Mouse (Mus musculus) CH12.LX (cell line): ENCODE data around the gene Gm26992. TPM values are rescaled to one million over a fixed set of nuclear protein-coding genes. Genes with fewer than 3 reads are reported as not detected.

Experiments used
- DNase-seq: peaks from one replicate; pipeline ENCODE4 v3.0.0-alpha.2; 2013; ENCODE audit errors: extremely low read depth
- H3K27ac ChIP-seq: 2 replicates; pipeline ENCODE4 v1.5.1; 2012; ENCODE audit warnings: low read depth, mild to moderate bottlenecking, control low read depth, moderate library complexity; ENCODE audit not compliant: insufficient read depth
- H3K27me3 ChIP-seq: replicated peaks from 2 replicates; pipeline ENCODE3; 2012; ENCODE audit warnings: inconsistent platforms
- H3K36me3 ChIP-seq, 2 experiments: replicated peaks in 1 of 2; 2 replicates each; pipeline versions ENCODE3 to v1.6.1; 2012; ENCODE audit warnings: inconsistent platforms in 1 of 2, low read length in 1 of 2, mild to moderate bottlenecking in 1 of 2, mixed read lengths in 1 of 2, moderate library complexity in 1 of 2; ENCODE audit not compliant: control insufficient read depth in 1 of 2, insufficient read depth in 1 of 2
- H3K4me1 ChIP-seq, 2 experiments: 2 replicates each; pipeline ENCODE4 v1.6.1; 2012; ENCODE audit warnings: inconsistent platforms in 1 of 2, moderate library complexity in 1 of 2; ENCODE audit not compliant: insufficient read depth in 2 of 2, control insufficient read depth in 1 of 2
- H3K4me2 ChIP-seq: 2 replicates; pipeline ENCODE4 v1.6.1; 2012; ENCODE audit warnings: low read depth, mild to moderate bottlenecking, control low read depth; ENCODE audit not compliant: poor library complexity, insufficient read depth, severe bottlenecking
- H3K4me3 ChIP-seq, 3 experiments: fragments of 150-350 bp in 1 of 3; sonication (generic) in 1 of 3; replicated peaks in 1 of 3; 2 replicates each; pipeline versions ENCODE3 to v1.5.1; 2011 to 2012; ENCODE audit warnings: low read depth in 2 of 3, low read length in 2 of 3, mild to moderate bottlenecking in 2 of 3, moderate library complexity in 2 of 3, control low read depth in 1 of 3, improper control_type of control experiment in 1 of 3, inconsistent platforms in 1 of 3, mixed read lengths in 1 of 3; ENCODE audit not compliant: poor library complexity in 1 of 3
- H3K79me2 ChIP-seq: replicated peaks from 2 replicates; pipeline ENCODE4 v1.6.1; 2012; ENCODE audit warnings: mild to moderate bottlenecking, moderate library complexity; ENCODE audit not compliant: control insufficient read depth, poor library complexity, insufficient read depth, severe bottlenecking; ENCODE audit errors: extremely low read depth
- H3K9ac ChIP-seq: 2 replicates; pipeline ENCODE4 v1.6.1; 2012; ENCODE audit warnings: low read depth, mild to moderate bottlenecking, control low read depth, moderate library complexity; ENCODE audit not compliant: insufficient read depth
- H3K9me3 ChIP-seq: replicated peaks from 2 replicates; pipeline ENCODE3; 2012; ENCODE audit warnings: low read length, inconsistent platforms, mixed read lengths
- BHLHE40 ChIP-seq: IDR thresholded peaks from 2 replicates; pipeline ENCODE4 v1.6.1; 2011; ENCODE audit warnings: mild to moderate bottlenecking, low read depth, low read length, improper control_type of control experiment
- CTCF ChIP-seq, 2 experiments: IDR thresholded peaks in 1 of 2; conservative IDR thresholded peaks in 1 of 2; 2 replicates each; pipeline ENCODE4 v1.5.1; 2011 to 2012; ENCODE audit warnings: low read depth in 2 of 2, low read length in 2 of 2, improper control_type of control experiment in 1 of 2, inconsistent platforms in 1 of 2, mild to moderate bottlenecking in 1 of 2, moderate library complexity in 1 of 2
- ELF1 ChIP-seq: IDR thresholded peaks from 2 replicates; pipeline ENCODE4 v1.6.1; 2014; ENCODE audit warnings: low read depth, mild to moderate bottlenecking, inconsistent platforms, low read length, improper control_type of control experiment
- ETS1 ChIP-seq: conservative IDR thresholded peaks from 2 replicates; pipeline ENCODE4 v1.6.1; 2012; ENCODE audit warnings: low read depth, mild to moderate bottlenecking, inconsistent platforms, low read length, improper control_type of control experiment, moderate library complexity
- GABPA ChIP-seq: IDR thresholded peaks from 2 replicates; pipeline ENCODE4 v1.6.1; 2012; ENCODE audit warnings: low read depth, low read length, improper control_type of control experiment, inconsistent platforms; ENCODE audit not compliant: insufficient replicate concordance
- HCFC1 ChIP-seq: IDR thresholded peaks from 2 replicates; pipeline ENCODE4 v1.6.1; 2012; ENCODE audit warnings: low read depth, mild to moderate bottlenecking, inconsistent platforms, low read length, improper control_type of control experiment
- IRF4 ChIP-seq: IDR thresholded peaks from 2 replicates; pipeline ENCODE4 v1.6.1; 2014; ENCODE audit warnings: low read depth, mild to moderate bottlenecking, inconsistent platforms, low read length, improper control_type of control experiment
- MAZ ChIP-seq: IDR thresholded peaks from 2 replicates; pipeline ENCODE4 v1.6.1; 2012; ENCODE audit warnings: low read depth, mild to moderate bottlenecking, inconsistent platforms, low read length, improper control_type of control experiment, moderate library complexity
- MEF2A ChIP-seq: IDR thresholded peaks from 2 replicates; pipeline ENCODE4 v1.6.1; 2014; ENCODE audit warnings: low read depth, mild to moderate bottlenecking, inconsistent platforms, low read length, improper control_type of control experiment, borderline replicate concordance
- MXI1 ChIP-seq: IDR thresholded peaks from 2 replicates; pipeline ENCODE4 v1.6.1; 2011; ENCODE audit warnings: mild to moderate bottlenecking, low read depth, low read length, improper control_type of control experiment
- MYC ChIP-seq: IDR thresholded peaks from 2 replicates; pipeline ENCODE4 v1.6.1; 2011; ENCODE audit warnings: low read depth, mild to moderate bottlenecking, improper control_type of control experiment, low read length
- NRF1 ChIP-seq: IDR thresholded peaks from 2 replicates; pipeline ENCODE4 v1.6.1; 2014; ENCODE audit warnings: low read depth, mild to moderate bottlenecking, inconsistent platforms, low read length, improper control_type of control experiment, moderate library complexity
- PAX5 ChIP-seq: IDR thresholded peaks from 2 replicates; pipeline ENCODE4 v1.6.1; 2012; ENCODE audit warnings: low read length, inconsistent platforms, mixed read lengths
- POLR2AphosphoS2 ChIP-seq: IDR thresholded peaks from 2 replicates; pipeline ENCODE4 v1.6.1; 2011; ENCODE audit warnings: low read depth, low read length, improper control_type of control experiment
- RAD21 ChIP-seq: IDR thresholded peaks from 2 replicates; pipeline ENCODE4 v1.6.1; 2011; ENCODE audit warnings: low read depth, mild to moderate bottlenecking, low read length, improper control_type of control experiment, moderate library complexity
- SMC3 ChIP-seq: IDR thresholded peaks from 2 replicates; pipeline ENCODE4 v1.6.1; 2011; ENCODE audit warnings: low read depth, low read length, improper control_type of control experiment
- USF2 ChIP-seq: conservative IDR thresholded peaks from 2 replicates; pipeline ENCODE4 v1.6.1; 2011; ENCODE audit warnings: low read depth, low read length, improper control_type of control experiment
- ZC3H11A ChIP-seq: IDR thresholded peaks from 2 replicates; pipeline ENCODE4 v1.6.1; 2012; ENCODE audit warnings: low read depth, mild to moderate bottlenecking, inconsistent platforms, low read length, improper control_type of control experiment
- ZNF384 ChIP-seq: IDR thresholded peaks from 2 replicates; pipeline ENCODE4 v1.6.1; 2012; ENCODE audit warnings: low read depth, low read length, improper control_type of control experiment, inconsistent platforms
- dilution Hi-C: fragments of 300-500 bp; cut with MboI; formaldehyde crosslinking; loops from 2 replicates; pipeline ENCODE4 v1.14.3; 2020; ENCODE audit warnings: low sequenced_read_pairs; ENCODE audit not compliant: extremely low pct_unique_long_range_greater_than_20kb, extremely low pct_ligation_motif_present
- in situ Hi-C: fragments of 300-500 bp; cut with MboI; formaldehyde crosslinking; loops from 3 replicates; pipeline ENCODE4 v1.14.3; 2019; ENCODE audit warnings: low sequenced_read_pairs, low pct_ligation_motif_present, low pct_unique_long_range_greater_than_20kb, mixed read lengths
- polyA plus RNA-seq: library from polyadenylated mRNA; unstranded; fragments of >175 nt; gene quantifications from 2 replicates; pipeline ENCODE4 v1.2.1, GENCODE M21; 2012; ENCODE audit warnings: low read depth; ENCODE audit not compliant: insufficient read length
- total RNA-seq, 2 experiments: library from RNA; depleted of rRNA; stranded (reverse); fragments of 300-350 nt in 1 of 2; fragments of >200 nt in 1 of 2; gene quantifications; 2 replicates each; pipeline ENCODE4 v1.2.3; 2012 to 2014

Gm26992 gene
- total and polyA plus RNA-seq, 3 experiments = not detected

DNA sequence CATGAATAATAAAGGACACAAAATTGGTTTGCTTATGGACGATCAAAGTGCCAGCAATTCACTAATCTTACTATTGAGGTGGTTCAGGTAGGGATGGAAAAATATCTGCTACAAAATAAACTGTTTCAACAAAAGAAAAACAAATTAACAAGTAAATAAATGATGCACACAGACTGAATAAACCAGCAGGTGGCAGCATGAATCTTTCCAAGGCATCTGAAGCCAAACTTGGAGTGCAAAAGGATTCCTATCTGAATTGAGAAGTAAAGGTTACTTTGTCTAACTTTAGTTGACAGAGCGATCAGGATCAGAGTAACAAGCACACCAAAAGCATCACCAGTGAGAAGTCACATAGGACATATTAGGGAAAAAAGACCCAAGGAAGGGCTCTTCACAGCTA lies 62.2 kb downstream of the Gm26992 start:
- Histone ChIP-seq H3K9ac (no peak overlapping the region), H3K9me3 (no peaks in the 10 kb centered on the region), H3K79me2 (no peaks in the 10 kb centered on the region), H3K4me3 (no peak overlapping the region), H3K36me3 (no peaks in the 10 kb centered on the region), H3K4me1 (no peaks in the 10 kb centered on the region), H3K27ac (no peak overlapping the region), H3K27me3 (no peaks in the 10 kb centered on the region), H3K4me2 (no peak overlapping the region)
- DNase-seq = no peak
- dilution Hi-C loops (no loop called here), in situ Hi-C loops (loop anchor here (25.0 kb wide), 1 partner anchor 503 kb away; the partner anchor contains the start of gene Rlim)
- no peak for TF ChIP-seq MXI1
- TF ChIP-seq ZC3H11A = peak; percentile 89
- TF ChIP-seq HCFC1 = no peak
- peak; percentile 91 for TF ChIP-seq RAD21
- no peak for TF ChIP-seq MYC
- TF ChIP-seq NRF1 = no peak
- no peak for TF ChIP-seq ELF1
- TF ChIP-seq IRF4 = no peak
- TF ChIP-seq ETS1 = no peak
- no peak for TF ChIP-seq GABPA
- no peak for TF ChIP-seq PAX5
- TF ChIP-seq MAZ = no peak
- no peak for TF ChIP-seq USF2
- no peak for TF ChIP-seq MEF2A
- TF ChIP-seq SMC3 = peak; percentile 92
- TF ChIP-seq BHLHE40 = no peak
- TF ChIP-seq CTCF (conservative IDR thresholded peaks at IDR 0.05 in 1 of 2, IDR thresholded peaks at IDR 0.05 in 1 of 2; ENCODE audit: low read depth in 2 of 2, low read length in 2 of 2) = peak; percentile 10 to 83; a peak in 2 of 4 replicates

DNA sequence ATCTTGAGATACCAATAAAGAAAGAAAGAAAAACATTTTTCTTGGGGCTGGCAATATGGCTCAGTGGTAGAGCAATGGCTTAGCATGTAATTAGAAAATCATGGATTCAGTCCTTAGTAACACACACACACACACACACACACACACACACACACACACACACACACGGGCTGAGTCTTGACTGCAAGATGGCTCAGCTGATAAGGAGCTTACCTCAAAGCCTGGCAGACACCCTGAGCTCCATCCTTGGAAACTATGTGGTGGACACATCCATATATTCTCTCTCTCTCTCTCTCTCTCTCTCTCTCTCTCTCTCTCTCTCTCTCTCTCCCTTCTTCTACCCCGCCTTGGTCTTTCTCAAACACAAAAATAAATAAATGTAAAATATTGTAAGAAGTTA lies 69.0 kb downstream of the Gm26992 start:
- no peaks in the 10 kb centered on the region for H3K27me3 ChIP-seq
- no peak overlapping the region for H3K27ac ChIP-seq
- peaks cover 12% of the 10 kb centered on the region for H3K79me2 ChIP-seq
- no peaks in the 10 kb centered on the region for H3K9me3 ChIP-seq
- no peak overlapping the region for H3K9ac ChIP-seq
- H3K4me2 ChIP-seq = no peak overlapping the region
- dilution Hi-C loops (no loop called here), in situ Hi-C loops (loop anchor here (25.0 kb wide), 1 partner anchor 496 kb away; the partner anchor contains the start of gene Rlim)
- no peak overlapping the region for H3K4me3 ChIP-seq
- no peak for DNase-seq
- peaks cover 0 to 10% of the 10 kb centered on the region in 2 experiments; a peak in 1 of 4 replicates for H3K4me1 ChIP-seq
- TF ChIP-seq USF2 (no peak), MAZ (no peak), GABPA (no peak), ETS1 (no peak), POLR2AphosphoS2 (no peak), HCFC1 (no peak), ELF1 (no peak), ZNF384 (no peak)
- H3K36me3 ChIP-seq = no peaks in the 10 kb centered on the region
